Mouse (Mus musculus): ENCODE measurements around the gene Cldn14. TPM values are rescaled to one million over a fixed set of nuclear protein-coding genes. Genes with fewer than 3 reads are reported as not detected.

Gene Cldn14
- total RNA-seq, 2 experiments from 2014 or later: not detected

DNA sequence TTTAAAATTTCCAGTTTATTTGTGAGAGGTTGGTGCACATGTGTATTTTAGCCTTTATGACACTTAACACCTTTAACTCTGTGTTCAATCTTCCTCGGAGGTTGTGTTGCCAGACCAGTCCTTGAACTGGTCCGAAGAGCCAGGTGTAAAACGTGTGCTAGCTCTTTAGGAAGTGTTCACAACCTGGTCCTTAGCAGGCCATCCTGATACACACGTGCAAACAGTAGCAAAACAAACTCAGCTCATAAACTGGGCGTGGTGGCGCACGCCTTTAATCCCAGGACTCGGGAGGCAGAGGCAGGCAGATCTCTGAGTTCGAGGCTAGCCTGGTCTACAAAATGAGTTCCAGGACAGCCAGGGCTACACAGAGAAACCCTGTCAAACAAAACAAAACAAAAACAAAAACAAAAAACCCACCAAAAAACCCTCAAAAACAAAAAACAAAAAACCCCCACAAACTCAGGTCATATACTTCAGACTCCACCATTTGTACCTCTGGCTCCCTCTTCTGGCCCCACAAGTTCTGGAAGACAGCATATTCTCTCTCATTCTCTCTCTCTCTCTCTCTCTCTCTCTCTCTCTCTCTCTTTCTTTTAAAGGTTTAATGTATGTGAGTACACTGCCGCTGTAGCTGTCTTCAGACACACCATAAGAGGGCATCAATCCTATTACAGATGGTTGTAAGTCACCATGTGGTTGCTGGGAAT, 65.7 kb downstream of the Cldn14 start:
- no peak for DNase-seq

DNA sequence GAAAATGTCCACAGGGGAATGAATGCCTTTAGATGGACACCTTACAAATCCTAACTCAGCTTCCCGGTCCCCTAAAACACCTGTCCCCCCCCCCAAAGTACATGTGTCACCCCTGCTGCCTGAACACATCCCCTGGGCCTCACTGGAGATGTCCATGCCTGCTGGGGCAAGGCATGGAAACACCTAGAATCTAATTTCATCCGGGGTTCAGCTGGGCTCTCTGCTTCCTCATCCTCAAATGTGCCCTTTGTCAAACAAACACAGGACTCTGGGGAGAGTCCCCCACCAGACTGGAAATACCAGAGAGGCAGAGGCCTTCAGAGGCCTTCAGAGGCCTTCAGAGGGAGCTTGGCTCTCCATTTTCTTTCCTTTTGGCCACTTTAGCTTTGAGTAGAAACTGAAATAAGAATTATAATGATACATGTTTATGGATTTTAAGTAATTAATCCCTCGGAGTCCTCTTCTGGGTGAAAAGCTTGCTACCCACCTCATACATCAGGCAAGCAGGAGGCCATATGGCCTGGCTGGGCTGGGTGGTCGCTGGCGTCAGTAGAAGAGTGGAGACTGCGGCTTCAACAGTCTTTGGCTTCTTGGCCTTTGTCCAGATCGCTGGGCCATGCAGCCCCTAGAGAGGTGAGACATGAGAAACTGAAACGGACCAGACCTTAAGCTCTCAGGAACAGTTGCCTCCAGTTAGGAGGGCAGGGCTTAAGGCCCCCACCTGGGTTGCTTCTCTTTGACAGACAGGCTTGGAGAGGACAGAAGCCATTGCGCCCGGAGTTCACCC, 66.7 kb downstream of the Cldn14 start:
- no peak for DNase-seq

DNA sequence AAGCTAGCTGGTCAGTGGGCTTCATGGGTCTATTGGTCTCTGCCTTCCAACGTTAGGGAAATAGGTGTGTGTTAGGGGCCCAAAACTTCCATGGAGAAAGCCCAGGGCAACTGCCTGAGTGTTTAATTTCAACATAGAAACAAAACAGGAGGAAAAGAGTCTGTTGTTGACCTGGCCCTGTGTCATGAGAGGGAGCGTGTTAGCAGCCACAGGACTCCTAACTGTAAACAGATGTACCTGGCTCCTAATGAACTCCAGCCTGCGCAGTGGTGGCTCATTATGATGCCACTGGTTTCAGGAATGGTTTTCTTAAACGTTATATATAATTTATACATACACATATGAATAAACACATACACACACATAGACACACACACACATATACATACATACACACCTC, 68.7 kb downstream of the Cldn14 start:
- no peak for DNase-seq

DNA sequence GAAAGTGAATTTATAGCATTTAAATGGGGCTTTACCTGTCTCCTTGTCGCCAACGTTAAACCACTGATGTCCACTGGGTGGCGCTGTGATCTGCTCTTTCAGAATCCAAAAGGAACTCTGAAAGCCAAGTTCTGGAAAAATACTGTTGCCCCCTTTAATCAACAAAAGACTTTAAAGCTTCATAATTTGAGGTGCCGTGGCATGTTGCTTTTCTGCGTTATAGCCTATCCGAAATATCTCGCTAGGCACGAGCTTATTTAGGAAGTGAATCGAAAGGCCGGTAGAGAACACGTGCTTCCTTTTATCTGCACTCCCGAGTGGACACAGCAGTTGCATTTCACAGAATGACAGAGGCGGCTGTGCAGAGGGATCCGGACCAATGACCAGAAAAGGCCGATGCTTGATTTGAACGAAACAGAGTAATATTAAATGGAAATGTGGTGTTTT, 70.2 kb downstream of the Cldn14 start:
- DNase-seq: peak; percentile 42 to 84

DNA sequence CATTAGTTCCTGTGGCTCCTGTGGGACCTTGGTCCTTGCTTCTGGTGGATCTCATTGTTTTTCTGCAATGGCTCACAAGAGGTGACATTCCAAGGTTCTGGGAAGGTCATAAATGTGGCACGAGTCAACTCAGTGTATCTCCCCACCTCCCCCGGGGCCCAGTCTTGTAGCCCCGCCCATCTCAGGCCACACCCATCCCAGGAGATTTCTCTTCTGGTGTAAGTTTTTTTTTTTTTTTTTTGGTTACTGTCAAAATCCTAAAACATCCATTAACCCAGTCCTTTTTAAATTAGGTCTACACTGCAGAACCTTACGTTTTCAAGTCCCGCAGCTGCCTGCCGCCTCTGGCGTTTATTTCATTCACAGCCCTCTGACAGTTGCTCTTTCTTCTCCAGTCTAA, 73.6 kb downstream of the Cldn14 start:
- no peak for DNase-seq

DNA sequence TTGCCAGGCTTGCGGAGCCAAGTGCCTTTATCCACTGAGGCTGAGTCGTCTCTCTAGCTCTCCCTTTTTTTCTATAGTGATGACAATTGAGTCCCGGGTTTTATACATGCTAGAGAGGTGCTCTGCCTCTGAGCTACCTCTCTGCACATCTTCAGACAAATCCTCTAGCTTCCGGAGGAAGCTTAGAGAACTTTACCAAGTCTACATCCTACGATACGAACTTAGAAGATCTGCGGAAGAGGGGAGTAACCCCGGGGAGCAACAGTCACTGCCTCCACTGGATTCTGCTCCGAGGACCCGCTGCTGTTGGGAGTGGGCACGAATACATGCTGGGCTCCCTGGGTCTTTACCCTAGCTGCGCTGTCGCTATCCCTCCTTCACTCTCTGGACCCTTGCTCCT, 74.0 kb downstream of the Cldn14 start:
- DNase-seq: no peak

DNA sequence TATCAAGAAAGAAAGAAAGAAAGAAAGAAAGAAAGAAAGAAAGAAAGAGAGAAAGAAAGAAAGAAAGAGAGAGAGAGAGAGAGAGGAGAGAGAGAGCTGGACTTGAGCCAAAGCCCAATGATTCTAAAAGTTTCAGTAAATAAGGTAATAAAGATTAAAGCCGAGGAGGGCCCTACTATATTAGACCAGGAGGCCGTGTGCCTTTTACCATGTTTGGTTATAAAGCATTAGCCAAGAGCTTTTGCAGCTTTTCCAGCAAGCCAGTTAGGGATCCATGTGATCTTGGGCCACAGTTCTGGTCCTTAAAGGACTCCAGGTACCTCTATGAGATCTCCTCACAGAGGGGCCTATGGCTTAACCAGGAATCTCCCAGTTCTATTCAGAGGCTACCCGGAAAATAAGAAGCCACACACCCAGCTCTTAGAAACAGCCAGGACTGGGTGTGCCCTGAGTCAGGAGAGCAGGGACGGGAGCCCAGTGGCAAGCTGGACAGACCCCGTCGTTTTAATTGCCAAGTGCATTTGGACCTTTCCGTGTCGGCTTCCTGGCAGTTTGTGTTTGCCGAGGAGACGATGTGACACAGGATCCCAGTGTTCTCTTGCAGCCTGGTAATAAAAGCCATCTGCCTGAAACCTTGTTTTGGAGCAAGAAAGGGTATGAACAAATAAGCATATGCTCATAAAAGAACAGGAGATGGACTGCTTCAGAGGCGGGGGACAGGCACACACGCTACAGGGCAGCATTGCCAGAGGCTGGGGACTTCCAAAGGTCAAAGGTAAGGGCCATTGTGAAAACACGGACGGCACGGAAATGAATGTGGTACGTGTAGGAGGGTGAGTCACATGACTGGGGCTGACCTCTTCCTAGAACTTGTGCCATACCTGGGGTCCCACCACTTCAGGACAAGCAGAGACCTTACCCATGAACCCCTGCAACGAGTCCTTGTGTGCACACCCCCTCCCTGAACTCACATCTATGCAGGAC, 76.2 kb downstream of the Cldn14 start:
- peak in 1 of 2 experiments; percentile 29 for DNase-seq

DNA sequence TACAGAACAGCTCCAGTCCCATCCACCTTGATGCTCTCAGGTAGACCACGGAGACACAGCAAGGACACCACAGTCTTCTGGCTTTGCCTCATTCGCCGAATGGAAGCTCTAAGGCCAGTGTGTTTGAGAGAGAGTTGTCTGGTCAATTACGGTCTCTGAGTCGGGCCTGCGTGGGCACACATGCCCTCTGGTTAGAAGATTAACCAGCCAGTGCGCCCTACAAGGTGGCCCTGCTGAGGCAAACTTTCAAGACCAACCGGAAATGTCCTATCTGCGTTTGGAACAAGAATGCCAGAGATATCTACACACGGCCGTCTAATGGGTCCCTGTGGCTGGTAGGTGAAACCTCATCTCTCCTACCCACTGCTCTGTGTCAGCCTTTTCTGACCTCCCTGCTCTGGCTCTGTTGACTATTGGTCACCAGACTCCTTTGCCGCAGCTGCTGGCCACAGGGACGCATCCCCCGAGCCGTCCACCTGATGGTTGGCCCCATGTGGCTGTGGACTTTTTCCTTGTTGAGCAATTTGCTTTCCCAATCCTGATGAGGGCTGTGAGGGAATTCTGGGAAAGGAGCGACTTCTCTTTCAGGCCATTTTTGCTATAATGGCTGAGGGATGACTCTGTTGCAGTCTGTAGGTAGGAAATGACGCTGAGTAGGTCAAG, 79.1 kb downstream of the Cldn14 start:
- no peak for DNase-seq

DNA sequence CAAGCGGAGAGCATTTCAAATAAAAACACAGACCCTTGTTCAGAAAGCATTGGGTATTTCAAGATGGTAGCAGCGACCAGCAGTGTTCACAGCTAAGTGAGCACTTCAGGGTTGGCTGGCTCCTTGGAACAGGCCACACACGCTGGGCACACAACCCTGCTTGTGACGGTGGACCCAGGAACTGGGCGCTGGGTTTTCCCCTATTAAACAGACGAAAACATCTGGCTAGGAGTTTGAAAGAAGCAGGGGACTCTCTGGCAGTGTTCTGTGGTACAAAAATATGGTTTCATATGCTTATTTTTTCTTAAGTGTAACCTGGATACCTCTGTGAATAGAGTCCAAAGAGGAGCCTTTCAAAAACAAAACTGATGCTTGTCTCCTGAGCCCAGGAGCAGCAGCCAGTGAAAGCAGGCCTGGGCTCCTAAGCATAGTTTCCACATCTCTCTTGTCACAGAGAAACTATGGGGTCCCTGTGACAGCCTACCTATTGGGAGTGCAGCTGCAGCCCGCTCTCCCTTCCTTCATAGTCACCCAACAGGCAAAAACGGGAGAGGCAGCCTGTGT, 82.9 kb downstream of the Cldn14 start:
- no peak for DNase-seq

DNA sequence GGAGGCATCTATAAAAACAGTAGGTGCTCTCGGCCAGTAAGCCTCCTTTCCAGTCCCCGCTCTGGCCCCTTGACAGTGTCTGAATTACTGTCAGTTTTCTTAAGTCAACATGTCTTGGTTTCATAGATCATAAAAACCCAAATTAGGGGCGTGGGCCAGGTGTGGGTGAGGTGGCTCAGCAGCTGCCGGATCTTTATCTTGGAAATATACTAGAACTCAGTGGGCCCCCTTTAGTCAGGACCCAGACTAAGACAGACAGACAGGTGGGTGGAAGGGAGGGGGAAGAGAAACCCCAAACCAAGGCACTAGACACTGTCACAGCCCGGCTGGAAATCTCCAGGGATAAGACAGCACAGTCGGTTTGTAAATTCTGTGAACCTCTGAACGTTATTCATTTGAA, 84.8 kb downstream of the Cldn14 start:
- no peak for DNase-seq

DNA sequence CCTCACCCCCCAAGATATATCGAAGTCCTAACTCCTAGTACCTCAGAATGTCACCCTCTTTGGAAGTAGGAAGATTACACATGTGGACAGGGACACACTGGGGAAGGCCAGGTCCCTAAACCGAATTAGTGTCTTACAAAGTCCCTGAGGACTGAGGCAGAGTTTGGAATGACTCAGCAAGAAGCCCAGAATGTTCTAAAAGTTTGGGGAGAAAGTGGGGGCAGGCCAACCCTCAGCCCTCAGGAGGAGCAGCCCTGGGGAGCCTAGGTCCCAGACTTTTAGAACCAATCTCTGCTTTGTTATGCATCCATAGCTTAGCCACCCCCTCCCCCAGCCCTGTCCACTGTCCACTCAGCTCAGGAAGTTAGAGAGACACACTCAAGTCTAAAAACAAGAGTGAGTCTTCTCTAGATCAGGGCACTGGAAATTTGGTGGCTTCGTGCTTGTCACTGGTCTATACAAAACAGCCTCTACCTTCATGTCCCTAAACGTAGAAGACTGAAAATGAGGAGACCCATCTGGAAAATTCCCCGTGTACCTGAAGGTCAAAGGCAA, 85.7 kb downstream of the Cldn14 start:
- DNase-seq: no peak

DNA sequence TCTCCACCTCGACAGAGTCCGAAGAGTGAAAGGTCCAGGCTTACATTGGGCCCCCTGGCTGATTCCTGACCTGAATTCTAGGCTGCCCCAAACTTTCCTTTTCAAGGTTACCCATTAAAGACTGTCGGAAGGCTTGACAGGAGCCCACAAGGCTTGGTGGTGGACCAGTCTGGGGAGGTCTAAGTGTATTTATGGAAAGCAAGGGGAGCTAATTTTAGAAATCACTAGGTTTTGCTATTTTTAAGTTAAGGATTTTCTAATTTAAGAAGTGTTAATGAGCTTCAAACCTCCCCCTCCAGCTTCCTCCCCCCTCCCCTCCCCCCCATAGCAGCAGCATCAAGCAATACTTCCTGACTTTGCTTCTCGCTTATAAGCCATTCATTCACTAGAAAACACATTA, 88.0 kb downstream of the Cldn14 start:
- DNase-seq: no peak

DNA sequence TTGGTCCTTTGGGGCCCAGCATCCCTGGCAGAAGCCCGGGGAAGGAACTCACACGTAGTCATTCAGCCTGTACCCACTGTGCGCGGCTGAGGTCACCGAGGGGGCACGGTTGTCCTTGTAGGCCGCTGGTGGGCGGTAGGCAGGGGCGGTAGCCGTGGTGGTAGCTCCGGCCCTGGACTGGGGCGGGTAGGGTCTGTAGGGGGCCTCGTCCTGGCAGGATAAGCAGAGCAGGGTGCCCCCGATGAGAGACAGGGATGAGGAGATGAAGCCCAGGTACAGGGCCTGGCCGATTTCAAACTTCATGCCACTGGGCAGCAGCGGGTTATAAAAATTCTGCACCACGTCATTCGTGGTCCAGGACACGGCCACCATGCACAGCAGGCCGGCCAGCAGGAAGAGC, 89.4 kb downstream of the Cldn14 start:
- DNase-seq: no peak

DNA sequence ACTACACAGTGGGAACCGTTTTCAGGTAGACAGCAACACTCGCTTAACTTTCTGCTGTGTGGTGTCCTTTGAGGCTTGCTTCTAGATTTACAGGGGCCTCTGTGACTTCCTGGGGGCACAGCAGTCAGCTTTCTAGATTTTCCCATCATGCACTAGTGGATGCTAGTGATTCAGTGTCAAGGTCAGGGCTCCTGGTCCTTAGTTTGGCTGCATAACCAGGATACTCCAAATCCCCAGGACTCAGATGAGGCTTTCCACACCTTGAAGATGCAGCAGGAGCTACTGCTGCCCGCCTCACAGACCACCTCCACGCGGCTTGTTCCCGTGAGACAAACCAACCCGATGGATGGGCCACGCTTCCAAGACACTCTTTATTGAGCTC, 90.0 kb downstream of the Cldn14 start:
- DNase-seq: no peak

DNA sequence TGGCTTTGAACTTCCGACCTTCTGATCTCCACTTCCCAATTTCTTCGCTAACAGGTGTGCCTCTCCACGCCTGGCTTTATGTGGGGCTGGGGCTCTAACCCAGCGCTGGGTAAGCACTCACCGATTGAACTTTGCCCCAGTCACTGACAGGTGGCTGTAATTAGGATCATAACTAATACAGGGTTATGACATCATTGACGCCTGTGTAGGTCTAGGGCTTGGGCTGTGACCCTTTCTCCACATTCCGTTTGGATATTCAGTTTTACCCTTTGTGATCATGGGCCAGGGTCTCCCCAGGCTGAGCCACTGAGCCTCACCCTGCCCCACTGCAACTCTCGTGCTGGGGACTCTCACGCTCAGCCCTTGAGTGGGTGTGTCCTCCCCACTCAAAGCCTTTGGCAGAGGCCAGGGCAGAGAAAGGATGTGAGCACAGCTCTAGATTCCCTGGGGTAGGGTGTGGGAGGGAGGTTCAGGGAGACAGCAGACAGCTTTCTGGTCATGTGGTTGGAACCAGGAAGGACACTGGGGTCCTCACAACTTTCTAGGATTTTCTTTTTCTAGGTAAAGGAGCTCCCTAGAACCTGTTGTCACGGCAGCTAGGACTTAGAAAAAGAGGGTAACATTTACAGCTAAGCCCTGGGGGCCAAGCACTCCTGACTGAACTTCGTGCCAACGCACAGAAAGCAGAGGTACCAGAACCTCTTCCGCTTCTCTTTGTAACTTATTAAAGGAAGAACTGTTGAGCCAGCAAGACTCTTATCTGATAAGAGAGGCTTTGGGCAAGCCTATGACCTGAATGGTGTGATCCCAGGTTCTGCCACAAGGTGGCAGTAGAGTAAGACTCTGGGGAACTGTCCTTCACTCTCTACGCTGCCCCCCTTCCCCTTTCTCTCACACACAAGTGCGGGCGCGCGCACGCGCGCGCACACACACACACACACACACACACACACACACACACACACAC, 90.6 kb downstream of the Cldn14 start:
- peak; percentile 63 to 92 for DNase-seq

DNA sequence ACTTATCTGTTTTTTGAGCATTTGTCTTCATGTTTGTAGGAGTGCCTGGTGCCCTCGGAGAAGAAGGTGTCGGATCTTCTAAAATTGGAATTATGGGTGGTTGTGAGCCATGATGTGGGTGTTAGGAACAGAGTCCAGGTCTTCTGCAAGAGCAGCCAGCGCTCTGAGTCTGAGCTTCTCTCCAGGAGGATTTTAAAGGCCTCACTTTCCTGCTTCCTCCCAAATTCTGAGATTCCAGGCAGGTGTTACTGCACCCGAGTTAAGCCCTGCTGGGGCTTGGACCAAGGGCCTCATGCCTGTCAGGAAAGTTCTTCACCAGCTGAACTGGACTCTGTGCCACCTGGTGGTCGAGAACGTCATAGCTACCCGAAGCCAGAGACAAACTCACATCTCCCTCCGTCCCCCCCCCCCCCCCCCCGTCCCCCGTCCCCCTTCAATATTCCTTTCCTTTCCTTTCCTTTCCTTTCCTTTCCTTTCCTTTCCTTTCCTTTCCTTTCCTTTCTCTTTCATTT, 93.2 kb downstream of the Cldn14 start:
- DNase-seq: peak; percentile 19 to 41

DNA sequence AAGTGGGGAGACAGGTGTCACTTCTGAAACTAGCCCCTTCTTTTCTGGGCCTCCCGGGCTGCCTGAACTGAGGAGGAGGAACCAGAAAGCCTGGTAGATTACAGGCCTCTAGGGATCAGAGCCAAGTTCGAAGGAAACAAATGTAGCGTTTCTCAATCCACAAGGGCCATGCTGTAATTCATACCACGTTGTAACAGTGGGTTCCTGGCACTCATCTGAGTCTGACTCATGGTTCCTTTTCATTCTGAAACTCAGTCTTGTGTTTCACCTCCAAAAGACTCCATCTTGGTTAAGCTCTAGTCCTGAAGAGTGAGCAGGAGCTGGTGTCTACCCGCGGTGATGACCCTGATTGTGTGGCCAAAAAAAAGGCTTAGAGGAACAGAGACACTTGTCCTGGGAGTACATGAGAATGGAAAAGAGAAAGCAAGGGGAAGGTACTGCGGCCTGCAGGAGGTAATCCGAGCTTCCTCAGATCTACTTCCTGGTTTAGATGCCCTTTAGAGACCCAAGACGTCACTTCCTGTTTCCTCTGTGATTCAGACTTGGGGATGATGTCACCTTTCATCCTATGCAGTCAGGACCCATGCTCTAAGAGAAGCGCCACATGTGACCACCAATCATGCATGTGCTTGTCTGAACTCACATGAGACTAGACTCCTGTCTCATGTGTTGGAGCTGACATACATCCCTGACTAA, 94.6 kb downstream of the Cldn14 start:
- DNase-seq: peak in 1 of 2 experiments; percentile 47

DNA sequence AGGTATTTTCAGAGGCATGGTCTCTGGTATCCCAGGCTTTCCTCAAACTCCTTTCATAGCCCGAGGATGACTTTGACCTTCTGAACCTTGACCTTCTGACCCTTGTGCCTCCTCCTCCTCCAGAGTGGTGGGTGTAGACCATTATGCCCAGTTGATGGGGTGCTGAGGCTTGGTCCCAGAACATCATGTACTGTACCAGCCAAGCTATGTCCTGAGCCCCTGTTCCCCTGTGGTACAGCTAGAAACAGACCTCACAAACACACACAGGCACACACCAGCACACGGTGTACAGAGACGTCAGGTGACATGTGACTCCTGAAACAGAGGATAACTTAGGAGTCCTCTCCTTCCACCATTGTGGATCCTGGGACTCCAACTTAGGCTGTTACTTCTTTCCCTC, 95.8 kb downstream of the Cldn14 start:
- no peak for DNase-seq

DNA sequence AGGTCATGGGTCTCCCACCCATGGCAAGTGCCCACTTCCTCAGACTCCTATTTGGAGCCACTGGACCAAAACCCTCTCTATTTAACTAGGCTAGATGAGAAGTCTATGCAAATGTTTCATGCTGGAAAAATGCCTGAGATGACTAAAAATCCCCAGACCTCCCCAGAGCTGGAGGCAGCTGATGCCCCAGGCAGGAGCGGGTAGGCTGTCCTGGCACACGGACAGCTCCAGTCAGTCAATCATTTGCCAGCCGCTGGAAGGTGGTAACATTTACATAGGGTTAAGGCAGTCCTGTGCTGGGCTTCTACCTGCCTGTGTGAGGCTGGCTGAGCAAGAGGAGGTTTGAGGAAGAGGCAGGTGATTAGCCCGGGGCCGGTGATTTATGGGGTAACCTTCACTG, 96.5 kb downstream of the Cldn14 start:
- DNase-seq: no peak
